Mouse (Mus musculus) G1E-ER4 (cell line): ENCODE data around the gene Ifnar2. TPM values are rescaled to one million over a fixed set of nuclear protein-coding genes. Genes with fewer than 3 reads are reported as not detected.

Experiments used
- GATA1 ChIP-seq: IDR thresholded peaks from one replicate; pipeline ENCODE4 v1.8.0; 2012; ENCODE audit warnings: low read length, inconsistent platforms
- polyA plus RNA-seq: library from polyadenylated mRNA; stranded (reverse); fragments of >175 nt; gene quantifications from 2 replicates; pipeline ENCODE4 v1.2.3, GENCODE M21; 2012

Ifnar2 gene
- polyA plus RNA-seq, 1 experiment, result 44.2 TPM

DNA sequence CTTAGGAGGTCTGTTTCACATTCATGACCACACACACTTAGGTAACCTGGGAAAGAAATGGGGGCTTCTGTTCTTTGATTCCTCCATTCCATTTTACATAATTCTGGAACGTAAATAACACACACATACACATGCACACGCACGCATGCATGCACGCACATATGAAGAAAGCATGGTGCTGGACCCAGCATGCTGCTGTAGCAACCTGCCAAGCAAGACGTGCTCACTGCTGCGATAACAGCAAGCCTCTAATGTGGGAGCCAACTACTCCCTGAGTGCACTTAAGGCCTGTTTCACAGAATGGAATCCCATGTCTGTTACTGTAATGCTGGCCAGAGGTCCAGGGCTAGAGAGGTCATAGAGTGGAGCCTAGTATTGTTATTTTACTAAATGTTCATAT lies 19.4 kb upstream of the Ifnar2 start:
- TF ChIP-seq GATA1, result no peak

- TF ChIP-seq GATA1, result no peak
Observed at GRCm38 (mm10) chr16:91353638-91354037, 18.9 kb upstream of the Ifnar2 start.

DNA sequence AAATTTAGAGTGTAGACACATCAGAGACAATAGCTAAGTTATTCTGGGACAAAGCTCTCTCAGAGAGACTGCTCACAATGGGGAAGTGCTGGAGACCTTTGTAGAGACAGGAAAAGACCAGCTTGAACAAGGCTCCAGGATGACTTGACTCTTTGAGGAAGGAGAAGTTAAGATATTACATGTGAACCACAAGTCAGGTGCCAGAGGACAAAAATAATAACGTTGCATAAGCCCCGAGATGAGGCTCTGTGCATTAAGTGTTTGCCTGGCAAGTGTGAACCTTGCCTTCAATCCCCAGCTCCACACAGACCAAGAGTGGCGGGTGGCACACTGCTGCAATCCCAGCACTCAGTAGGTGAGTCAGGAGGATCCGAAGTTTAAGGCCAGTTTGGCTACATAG lies 18.0 kb upstream of the Ifnar2 start:
- TF ChIP-seq GATA1, result no peak

- TF ChIP-seq GATA1, result no peak
Observed at GRCm38 (mm10) chr16:91355160-91355559, 17.4 kb upstream of the Ifnar2 start.

- no peak for TF ChIP-seq GATA1
Observed at GRCm38 (mm10) chr16:91356760-91357525, 15.6 kb upstream of the Ifnar2 start.

DNA sequence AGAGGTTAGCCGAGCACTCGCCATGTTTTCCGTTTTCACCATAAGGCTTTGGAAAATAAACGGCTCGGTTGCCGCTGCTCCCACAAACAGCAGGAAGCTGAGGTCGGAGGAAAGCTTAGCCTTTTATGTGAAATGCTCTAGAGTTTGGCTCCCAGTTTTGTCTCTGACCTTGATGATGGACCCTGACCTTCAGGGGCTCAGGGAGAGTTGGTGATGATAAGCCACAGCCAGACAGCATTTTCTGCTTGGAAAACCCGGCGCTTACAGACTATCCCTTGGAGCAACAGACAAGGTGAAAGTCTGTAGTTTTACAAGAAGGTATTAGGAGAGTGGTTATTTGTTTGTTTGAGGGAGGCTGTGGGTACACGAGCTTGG lies 15.1 kb upstream of the Ifnar2 start:
- TF ChIP-seq GATA1, result no peak

- TF ChIP-seq GATA1, result no peak
Observed at GRCm38 (mm10) chr16:91358555-91358954, 14.0 kb upstream of the Ifnar2 start.

GRCm38 (mm10) chr16:91359531-91359930 lies 13.1 kb upstream of the Ifnar2 start:
- no peak for TF ChIP-seq GATA1

DNA sequence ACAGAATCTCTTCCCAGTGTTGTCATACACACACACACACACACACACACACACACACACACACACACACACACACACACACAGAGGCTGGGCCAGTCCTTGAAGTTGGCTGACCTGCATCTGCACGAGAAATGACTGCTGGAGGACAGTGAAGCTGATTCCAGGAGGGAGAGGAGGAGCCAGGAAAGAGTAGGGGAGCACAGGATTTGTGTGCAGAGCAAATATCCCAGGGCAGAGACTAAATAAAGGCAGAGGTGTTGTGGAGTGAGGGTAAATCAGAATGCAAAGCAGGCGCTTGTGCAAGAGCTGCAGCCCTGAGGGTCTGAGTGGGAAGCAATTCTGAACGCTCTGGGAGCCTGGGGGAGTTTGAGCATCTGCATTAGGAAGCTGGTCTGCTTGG lies 12.4 kb upstream of the Ifnar2 start:
- no peak for TF ChIP-seq GATA1

GRCm38 (mm10) chr16:91362006-91362405 lies 10.6 kb upstream of the Ifnar2 start:
- TF ChIP-seq GATA1, result no peak

DNA sequence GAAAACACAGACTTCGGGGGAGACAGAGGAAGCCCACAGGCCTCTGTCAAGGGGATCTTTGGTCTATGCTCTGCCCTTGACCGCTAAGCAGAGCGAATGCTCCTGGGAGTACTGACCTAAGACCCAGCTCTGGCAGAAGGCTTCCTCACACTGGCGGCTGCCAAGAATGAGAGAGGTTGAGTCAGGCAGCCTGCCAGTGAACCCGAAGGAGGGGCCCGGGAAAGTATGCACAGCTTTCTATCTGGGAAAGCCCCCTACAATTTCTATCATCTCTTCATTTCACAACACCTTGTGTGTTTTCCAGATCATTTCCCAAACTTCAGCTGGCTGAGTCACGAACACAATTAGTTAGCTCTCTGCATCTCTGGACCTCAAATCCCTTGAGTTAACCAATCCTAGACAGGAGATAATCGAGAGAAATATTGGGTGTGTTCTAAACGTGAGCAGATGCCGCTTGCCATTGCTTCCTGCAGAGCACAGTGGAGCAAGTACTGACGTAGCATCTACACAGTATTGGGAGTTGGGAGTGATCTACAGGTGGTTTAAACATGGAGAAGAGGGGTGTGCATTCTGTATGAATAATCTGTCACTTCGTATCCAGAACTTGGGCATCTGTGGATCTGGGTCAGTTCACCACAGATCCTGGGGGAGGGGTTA lies 9.8 kb upstream of the Ifnar2 start:
- no peak for TF ChIP-seq GATA1

DNA sequence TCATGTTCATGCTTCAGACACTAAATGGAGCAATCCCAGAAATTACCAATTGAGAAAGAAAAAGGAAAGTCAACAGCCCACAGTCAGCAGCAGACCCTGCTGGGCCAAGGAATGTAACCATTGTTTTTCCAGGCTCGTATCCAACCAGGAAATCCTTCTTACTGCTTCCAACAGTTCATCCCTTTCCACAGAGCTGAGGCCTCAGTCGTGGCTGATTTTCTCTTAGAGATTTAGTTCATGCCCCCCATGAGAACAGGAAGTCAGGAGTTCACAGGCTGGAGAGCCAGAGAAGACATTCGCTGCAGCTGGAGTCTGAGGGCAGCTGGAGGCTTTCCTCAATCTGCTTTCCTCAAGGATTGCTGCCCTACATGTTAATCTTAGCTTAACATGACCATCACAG lies 9.1 kb upstream of the Ifnar2 start:
- TF ChIP-seq GATA1, result no peak

- TF ChIP-seq GATA1, result no peak
Observed at GRCm38 (mm10) chr16:91366567-91366966, 6.0 kb upstream of the Ifnar2 start.

GRCm38 (mm10) chr16:91367066-91367465 lies 5.5 kb upstream of the Ifnar2 start:
- no peak for TF ChIP-seq GATA1

DNA sequence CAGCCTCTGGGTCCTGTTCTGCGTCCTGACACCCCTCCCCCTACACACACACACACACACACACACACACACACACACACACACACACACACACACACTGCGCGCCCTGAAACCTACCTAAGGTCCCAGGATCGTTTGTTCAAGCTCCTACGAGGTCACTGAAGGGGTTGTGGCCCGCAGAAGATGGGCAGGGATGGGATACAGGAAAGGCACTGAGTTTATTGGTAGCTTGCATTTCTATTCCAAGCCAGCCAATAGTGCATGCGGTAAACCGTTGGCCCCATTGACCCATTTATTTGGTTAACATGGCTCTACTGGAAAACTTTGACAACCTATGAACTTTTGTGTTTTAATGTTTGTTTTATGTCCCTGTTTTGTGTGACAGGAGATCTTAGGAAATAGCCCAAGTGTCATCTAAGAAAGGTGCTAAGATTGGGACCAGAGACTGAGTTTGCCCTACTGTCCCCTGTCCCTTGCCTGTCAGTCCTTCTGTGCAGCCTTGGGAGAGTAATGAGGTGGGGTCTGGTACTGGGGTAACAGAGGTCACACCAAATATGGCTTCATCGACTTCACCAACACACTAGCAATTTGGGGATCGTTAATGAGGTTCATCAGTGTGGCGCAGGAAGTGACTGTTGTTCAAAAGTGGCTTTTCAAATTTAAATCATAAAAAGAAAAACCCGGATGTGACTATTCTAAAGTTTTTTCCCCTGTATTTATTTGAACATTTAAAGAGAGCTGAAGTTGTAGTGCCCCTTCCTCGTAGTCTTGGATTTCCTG lies 1.1 kb downstream of the Ifnar2 start:
- TF ChIP-seq GATA1, result no peak

GRCm38 (mm10) chr16:91374253-91374634 lies 1.7 kb downstream of the Ifnar2 start:
- no peak for TF ChIP-seq GATA1
